Mouse (Mus musculus) left cerebral cortex, postnatal 14 days (tissue): ENCODE data around the gene Ssr1. TPM values are rescaled to one million over a fixed set of nuclear protein-coding genes. Genes with fewer than 3 reads are reported as not detected.

Experiments used
- DNase-seq, 2 experiments: peaks; one replicate each; pipeline ENCODE4 v3.0.0; 2021 to 2022; ENCODE audit warnings: low spot score in 2 of 2, mixed read lengths in 1 of 2
- intact Hi-C: fragments of 180-260 bp; cut with DNase I; formaldehyde crosslinking; loops from one replicate; pipeline ENCODE4 v1.15.1; 2025
- total RNA-seq, 2 experiments: library from RNA; stranded (reverse); gene quantifications; 2 replicates each; pipeline ENCODE4 v1.2.3; 2021

The Ssr1 gene
- total RNA-seq, 2 experiments from 2014 or later, result 82.2 to 87.8 TPM

DNA sequence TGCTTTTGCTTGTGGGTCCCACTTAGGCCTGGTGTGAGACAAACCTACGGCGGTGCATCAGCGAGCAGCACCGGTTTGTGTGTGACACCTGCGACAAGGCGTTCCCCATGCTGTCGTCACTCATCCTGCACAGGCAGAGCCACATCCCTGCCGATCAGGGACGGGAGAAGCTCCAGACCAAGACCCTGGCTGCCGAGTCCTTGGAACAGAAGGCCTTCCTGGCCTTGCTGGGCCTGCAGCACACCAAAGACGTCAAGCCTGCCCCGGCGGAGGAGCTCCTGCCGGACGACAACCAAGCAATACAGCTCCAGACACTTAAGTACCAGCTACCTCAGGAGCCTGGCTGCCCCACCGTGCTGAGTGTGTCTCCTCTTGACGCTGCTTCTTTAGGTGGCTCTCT lies 64.5 kb downstream of the Ssr1 start:
- intact Hi-C loops, result no loop called here
- DNase-seq, result no peak

DNA sequence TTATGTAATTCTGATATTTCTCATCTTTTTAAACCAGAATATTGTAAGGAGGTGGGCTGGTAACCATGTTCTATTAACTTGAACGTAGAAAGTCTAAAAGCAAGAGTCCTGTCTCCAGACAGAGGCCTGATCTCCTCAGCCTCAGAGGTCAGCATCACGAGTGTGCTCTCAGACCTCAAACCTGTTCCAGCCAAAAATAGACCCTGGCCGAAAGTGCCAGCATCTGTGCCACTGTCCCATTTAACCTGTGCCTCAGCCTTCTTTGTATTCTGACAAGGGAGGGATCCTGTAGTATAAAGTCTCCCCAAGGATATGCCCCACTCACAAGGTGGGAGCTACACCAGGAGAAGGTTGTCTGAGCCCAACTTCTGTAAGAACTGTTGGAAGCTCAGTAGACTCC lies 67.6 kb downstream of the Ssr1 start:
- no peak for DNase-seq
- intact Hi-C loops, result no loop called here

DNA sequence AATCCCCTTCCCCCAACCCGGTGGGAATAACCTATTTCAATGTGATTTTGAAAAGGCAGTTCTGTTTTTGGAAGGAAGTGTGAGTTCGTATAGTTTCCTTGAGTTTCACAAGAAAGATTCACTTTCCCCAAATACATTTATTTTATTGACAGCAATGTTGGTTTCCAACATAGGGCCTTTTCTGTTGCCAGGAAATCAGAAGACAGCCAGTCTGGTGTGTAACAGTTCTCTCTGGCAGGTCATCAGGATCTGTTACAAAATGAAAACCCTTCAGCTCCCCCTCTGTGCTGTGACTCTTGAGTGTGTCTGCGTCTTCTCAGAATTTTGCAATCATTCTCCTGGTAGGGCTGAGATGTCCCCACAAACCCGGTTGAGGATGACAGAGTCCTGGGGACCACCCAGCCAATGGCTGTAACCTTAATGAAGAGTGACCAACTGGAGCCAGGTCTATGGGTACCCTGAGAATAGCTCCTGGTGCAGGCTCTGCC lies 69.5 kb downstream of the Ssr1 start:
- intact Hi-C loops, result no loop called here
- no peak for DNase-seq

DNA sequence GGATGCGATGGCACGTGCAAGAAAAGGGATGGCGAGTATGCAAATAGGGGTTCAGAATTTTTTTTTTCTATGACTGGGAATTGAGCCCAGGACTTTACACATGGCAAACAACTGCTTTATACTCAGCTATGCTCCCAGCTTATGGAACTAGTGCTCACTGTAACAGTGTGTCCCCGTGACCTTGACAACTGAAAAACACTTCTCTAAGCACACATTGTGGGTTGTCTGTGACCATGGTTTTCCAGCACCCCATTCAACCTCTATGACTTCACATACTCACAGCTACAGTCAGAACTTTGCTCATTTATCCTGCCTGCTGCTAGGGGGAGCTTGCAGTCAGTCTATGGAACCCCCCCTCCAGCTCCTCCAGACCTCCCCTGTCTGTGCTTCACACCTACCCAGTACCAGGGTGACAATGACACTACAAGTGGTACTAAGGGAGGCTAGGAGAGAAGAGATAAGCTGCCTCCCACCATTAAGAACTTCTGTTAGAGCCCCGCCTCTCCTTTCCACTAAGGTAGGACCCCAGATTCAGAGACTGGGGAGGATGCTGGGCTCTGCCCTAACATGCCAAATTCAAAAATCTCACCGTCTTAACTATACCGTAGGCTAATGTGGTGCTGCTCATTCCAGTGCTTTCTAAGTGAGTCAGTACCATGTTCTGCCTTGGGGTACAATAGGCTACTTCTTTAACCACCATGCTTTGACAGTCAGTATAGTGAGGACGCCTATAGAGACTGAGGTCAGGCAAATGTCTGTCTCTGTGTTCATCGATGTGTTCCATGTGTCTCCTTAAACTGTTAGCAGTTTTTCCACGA lies 70.2 kb downstream of the Ssr1 start:
- intact Hi-C loops, result no loop called here
- DNase-seq, result peak in 1 of 2 experiments; percentile 47

DNA sequence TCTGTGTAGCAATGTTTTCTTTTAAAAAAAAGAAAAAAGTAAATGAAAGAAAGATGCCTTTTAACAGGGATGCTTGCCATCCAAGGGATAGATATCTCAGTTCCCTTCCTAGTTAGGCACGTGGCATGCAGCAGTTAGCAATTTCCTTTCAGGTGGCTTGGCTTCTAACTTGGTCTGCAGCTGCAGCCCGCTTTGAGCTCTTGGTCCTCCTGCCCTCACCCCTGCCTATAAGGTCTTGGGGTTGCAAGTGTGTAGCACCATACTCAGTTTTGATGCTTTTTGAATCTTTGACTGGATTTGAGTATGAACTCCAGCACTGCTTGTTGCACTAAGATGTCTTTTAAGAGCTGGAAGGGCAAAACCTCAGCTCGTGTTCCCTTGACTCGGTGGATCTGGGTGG lies 70.9 kb downstream of the Ssr1 start:
- DNase-seq, result no peak
- intact Hi-C loops, result no loop called here

DNA sequence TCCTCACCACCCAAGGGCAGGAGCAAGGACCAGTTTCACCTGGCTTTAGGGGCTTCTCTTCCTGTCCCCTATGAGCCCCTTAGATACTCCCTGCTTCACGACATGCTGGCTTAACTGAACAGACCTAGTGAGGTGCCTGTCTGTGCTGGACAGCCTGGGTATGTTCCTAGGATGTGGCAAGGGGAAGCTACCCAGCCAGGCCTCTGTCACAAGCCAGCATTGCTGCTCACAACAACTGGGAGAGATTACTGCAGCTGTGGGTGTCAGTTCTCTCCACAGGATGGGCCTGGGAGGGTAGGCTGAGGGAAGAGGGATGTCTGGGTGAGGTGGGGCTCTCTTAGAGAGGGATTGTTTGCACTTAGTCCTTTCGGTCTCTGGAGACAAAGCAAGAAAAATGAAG lies 73.3 kb downstream of the Ssr1 start:
- no peak for DNase-seq
- intact Hi-C loops, result no loop called here

DNA sequence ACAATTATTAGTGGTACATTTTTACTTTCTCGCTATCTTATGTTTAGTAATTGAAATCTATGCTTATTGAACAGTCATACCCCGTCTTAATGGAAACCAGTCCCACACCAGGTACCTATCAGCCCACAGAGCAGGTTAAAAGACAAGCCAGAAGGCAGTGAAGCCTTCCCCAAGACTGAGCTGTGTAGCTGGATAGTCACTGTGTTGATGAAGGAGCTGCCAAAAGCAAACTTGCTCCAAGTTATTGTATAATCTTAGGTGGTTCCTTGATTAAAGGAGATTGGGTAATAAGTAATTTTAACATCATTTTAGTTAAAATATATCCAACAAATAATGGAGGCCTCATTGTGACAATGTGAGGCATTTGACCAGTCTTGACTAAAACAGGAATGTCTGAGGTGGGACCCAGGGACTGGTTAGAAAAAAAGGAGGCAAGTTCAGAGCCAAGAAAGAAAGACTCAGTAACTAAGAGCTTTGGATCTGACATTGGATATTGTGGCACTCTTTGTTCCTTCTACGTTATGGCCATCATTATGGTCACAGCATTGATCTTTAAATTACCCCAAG lies 74.2 kb downstream of the Ssr1 start:
- intact Hi-C loops, result no loop called here
- no peak for DNase-seq

DNA sequence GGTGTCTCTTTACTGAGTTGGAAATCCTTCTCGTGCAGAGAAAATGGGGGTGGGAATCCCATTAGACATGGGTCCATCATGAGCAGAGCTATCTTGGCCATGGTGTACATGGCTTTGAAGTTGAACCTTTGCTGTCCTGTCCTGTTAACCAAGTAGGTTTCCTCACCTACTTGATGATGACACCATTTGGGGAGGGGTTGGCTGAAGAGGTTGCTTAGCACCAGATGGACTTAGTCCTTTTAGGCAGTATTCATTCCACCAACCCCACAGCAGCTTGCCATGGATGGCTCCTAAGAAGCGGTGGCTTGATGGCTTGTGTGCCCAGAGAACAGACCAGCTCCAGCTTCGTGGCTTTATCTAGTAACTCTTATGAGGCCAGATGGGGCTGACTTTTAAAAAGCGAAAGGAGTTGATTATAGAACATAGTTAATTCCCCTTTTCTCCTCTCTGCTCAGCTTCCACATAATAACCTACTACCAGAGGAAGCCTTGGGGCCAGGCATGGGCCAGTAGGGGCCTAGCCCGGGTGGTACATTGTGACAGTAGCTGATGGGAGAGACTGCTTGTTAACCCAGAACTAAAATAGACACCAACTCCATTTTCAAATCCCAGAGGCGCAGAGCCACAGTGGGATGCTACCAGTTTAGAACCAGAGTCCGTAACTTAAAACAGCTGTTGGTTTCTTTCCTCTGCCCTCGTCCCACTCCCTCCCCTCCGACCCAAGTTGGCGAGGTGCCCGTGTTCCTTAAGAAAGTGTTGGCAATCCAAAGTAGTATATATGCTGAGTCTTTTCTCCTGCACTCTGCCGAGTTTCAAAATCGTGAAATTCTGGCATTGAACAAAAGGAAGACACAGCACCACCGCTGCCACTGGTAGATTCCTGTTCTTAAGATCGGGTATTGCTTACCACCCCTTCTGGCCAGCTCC lies 75.4 kb downstream of the Ssr1 start:
- intact Hi-C loops, result no loop called here
- DNase-seq, result no peak

Other genes with a start within 250 kb of the Ssr1 start
- gene Rreb1, start 215.8 kb downstream of the Ssr1 start, total RNA-seq, result 10 to 100 TPM; 24.0 to 26.3 TPM
- gene Riok1, start 42.8 kb upstream of the Ssr1 start, total RNA-seq, result 10 to 100 TPM; 20.4 to 24.3 TPM
- 1 to 10 TPM; 3.3 to 3.4 TPM for gene Cage1, start 42.9 kb upstream of the Ssr1 start, total RNA-seq
- gene Dsp, start 157.1 kb upstream of the Ssr1 start, total RNA-seq, result under 1 TPM; 0.57 to 0.72 TPM
- gene Snrnp48, start 210.7 kb upstream of the Ssr1 start, total RNA-seq, result 10 to 100 TPM; 16.0 to 22.0 TPM